Mouse (Mus musculus) natural killer cell, adult 2 months (primary cell): Measurements from ENCODE around the gene Fam19a2.

Experiments used
- DNase-seq, 2 experiments: peaks; one replicate each; pipeline ENCODE4 v3.0.0; 2022; ENCODE audit warnings: low spot score in 2 of 2

Fam19a2 gene

DNA sequence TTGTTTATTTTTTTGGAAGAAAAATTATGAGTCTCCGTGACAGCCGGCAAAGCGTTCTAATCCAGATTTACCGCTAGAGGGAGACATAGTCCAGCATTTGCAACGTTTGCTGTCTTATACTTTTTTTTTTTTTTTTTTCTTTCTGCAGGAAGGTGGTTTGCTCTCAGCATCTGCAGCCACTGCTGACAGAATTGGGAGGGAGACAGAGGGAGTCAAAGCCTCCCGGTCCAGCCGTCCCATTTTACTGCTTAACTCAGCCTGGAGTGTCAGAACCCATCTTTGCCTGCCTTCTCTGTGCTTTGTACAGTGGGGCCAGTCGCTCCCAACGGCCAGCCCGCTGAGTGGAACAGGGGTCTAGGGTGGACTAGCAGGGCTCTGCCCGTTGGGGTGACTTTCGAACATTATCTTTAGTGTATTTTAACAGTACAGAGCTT is at the start of gene Fam19a2:
Fam19a2 (plus strand) TSS at position 121 of the 434 bp plus-strand sequence.
- DNase-seq = peak; percentile 11 to 36

DNA sequence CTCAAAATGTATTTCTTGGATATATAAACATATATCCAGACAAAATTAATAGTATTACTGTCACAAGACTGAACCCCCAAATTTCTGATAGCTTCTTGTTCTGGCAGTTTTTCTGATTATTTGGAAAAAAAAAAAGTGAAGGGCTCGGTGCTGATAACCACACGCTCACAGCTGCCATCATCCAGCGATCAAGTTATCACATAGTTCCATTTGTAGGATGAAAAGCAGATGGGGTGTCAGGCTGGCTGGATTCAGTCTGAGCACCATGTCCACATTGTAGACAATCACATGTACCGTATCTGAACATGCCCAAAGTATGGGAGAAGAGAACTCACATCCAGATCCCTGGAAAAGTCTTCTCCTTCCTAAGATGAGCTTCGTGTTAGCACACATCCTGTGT is 41.0 kb upstream of the Fam19a2 start:
- DNase-seq = no peak

DNA sequence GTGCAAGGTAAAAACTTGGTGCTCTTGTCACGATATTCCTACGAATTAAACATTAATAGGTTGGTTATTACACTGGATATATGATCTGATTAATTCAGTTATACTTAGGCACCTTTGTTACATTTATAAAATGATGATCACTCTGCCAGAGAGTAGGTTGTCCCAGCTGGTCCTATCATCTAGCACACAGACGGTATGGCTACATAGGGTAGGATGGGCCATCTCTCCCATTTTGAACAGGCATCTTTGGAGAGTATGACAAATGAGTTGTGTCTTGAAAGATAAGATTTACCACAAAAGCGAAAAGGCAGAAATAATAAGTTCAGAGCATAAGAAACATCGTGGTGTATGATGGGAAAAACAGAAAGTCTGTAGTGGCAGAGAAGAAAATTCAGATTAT is 34.4 kb upstream of the Fam19a2 start:
- DNase-seq = no peak

DNA sequence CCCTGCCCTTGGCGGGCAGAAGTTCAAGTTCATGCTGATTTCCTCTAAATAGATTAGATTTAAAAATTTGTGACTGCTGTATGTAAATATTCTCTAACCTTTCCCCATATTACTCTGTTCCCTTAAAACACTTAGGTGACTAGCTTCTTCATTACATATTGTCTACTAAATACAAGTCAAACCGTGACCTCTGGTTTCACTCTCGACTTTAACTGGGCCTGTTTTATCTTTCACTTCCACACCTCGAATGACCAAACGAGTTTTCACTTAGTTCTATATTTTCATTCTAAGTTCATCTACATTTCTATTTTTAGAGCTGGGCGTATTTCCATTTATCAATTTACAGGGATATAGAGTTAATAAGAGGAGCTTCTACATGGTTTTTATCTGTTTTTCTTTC is 15.7 kb upstream of the Fam19a2 start:
- no peak for DNase-seq

DNA sequence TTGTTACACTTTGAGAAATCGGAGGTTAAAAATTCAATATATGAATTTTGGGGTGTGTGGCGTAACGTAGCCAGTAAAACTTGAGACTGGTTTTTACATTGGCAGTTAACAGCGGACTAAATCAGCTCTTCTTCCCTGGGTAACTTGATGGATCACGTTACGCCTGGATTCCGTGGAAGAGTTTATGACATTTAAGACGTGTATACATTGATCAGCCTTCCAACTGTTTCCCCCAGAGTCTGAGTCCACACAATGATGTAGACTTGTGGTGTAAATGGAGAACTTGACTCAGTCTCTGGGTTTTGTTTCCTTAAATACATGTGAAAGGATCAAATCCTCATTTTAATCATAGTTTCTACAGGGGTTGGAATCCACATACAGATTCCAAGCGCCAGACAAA is 11.9 kb upstream of the Fam19a2 start:
- DNase-seq = no peak

DNA sequence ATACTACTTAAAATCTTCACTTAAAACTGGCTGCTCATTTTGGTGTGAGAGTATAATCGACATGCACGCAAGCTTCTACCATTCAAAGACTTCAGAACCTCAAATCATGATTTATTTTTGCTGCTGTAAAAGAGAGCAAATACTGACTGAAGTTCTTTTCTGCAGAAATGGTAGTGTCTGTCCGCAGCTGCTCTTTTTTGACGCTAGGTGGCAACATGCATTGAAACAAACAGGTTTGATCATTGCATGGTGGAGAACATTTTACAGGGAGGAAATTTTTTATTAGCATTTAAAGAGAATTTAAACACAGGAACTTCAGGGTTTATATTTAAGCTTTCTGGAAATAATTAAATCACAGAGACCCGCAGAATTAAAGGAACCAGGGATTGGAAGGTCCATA is 9.5 kb upstream of the Fam19a2 start:
- DNase-seq = no peak

DNA sequence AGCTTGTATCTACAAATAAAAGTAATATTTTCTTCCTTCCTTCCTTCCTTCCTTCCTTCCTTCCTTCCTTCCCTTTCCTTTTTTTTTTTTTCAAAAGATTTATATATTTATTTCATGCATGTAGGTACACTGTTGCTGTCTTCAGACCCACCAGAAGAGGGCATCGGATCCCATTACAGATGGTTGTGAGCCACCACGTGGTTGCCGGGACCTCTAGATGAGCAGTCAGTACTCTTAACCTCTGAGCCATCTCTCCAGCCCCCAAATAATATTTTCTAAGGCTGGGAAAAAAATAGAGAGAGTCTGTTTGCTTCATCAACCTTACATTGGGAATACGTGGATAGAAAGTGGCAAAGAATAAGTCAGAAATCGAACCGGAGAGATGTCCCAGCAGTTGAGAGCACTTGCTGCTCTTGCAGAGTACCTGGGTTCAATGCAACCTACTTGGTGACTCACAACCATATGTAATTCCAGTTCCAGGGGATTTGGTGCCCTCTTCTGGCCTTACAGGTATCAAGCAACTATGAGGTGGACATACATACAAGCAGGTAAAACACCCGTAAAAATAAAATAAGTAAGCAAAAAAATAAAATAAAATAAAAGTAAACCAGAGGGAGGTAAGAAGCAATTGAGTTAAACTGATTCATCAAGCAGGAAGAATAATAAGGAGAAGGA is 8.0 kb upstream of the Fam19a2 start:
- no peak for DNase-seq

DNA sequence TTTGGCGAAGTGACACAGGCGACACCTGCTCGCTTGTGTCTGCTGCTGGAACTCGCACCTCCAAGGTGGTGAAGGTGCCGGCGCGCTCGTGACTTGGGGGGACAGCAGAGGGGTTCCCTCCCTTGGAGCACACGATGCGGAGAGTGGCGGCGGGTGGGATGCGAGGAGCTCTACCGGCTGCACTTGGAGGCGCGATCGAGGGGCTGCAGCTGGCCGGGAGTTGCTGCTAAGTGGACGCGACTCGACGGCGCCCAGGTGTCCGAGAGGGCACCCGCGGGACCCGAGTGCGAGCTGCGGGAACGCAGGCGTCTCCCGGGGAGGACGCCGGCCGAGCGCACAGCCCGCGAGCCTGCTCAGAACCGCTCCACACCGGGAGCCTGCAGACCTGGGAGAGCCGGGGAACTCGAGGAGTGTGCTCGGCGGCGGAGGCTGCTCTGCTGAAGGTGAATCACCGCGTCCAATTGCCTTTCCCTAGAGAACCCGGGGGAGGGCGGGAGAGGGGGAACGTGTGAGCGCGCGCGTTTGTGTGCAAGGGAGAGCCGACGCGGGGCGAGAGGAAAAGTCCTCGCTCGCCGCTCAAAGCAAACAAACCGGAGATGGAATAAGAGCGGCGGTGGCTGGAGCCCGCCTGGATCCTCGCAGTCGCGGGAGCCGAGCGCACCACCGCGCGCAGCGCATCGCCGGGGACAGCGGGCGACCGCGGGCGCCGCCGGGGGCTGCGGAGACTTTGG is 830 bp downstream of the Fam19a2 start:
- DNase-seq = no peak

DNA sequence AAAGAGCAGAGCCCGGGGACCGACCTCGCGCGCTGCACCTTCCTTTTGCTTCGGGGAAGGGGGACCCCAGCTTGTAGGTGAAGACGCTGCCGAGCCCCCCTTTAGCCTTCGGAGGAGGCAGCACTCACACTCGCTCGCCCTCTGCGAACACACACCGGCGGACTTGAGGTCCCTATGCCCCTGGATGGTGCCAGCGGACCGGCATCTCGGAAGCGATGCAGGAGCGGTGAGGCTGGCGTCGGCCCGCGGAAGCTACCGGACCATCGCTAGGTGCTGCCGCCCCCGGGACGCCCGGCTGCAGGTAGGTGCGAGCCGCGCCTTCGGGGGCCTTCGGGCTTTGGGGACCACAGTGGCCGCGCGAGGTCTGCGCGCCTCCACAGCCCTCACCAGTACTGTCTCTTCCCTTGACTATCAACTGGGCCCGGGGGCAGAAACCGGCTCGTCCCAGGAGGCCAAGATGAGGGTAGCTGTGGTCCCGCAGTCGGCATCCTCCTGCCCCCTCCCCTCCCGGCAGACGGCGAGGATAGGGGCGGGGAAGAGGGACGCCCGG is 1.5 kb downstream of the Fam19a2 start:
- no peak for DNase-seq

DNA sequence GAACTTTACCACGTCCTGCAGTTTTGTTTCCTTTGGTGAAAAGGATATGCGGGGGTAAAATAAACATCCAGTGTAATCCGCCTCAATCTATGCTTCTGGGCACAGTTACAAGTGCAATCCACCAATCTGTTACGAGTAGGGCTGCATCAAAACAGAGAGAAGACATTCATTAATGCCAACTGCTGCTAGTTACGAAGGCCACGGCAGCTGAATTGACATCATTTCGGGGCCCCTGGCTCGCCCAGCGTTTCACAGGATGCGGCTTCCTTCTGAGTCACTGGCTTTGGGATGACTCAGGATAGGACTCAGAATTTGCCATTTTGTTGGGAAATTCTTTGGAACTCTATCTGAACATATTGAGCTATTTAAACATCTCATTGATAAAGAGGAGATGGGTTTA is 4.8 kb downstream of the Fam19a2 start:
- no peak for DNase-seq

DNA sequence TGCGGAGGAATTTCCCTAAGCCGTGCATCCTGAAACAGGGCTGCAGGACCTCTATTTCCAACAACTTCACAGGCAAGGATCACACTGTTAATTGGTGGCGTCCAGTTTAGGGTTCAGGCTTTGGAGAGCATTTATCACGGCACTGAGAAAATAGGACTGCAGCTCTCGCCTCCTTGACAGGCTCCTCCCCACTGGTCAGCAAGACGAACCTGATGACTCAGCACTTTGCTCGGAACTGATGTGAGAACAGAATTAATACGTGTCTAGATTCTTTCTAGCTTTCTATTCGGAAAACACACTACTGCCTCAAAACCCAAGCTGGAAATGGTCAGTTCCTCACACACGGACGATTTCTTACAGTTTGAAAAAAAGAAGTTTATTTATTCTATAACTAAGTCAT is 10.8 kb downstream of the Fam19a2 start:
- DNase-seq = no peak

DNA sequence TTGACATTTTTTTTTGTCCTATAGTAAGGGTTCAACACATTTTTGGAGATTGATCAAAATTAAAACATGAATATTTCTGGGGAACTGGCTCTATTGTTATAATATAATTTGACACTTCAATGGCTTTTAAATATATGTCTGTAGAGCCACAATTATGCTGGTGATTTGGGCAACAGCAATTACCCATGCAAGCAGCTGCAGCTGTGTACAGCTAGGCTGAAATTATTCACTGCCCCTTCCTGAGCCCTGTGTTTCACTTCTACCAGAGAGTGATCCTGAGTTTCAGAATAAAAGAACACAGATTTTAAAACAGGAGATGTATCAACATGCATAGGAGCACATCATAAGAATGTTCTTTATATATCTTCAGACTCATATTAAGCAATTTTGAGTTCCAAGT is 43.5 kb downstream of the Fam19a2 start:
- DNase-seq = no peak

DNA sequence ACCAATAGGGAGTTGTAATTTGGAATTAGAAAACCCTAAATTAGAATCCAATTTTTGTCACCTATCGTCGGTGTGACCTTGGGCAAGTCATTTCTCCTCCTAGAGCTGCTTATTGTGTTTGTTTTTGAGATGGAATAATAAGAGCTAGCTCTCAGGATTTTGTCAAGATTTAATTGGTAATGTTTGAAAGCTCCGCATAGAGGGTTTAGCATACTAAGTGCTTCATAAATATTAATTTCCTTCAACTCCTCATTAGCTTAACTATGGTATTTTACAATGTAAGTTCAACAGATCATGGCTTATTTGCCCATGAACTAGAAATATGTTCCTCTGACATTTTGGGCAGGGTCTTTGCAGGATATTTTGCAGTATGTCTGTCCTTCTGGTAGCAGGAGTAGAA is 62.5 kb downstream of the Fam19a2 start:
- no peak for DNase-seq

DNA sequence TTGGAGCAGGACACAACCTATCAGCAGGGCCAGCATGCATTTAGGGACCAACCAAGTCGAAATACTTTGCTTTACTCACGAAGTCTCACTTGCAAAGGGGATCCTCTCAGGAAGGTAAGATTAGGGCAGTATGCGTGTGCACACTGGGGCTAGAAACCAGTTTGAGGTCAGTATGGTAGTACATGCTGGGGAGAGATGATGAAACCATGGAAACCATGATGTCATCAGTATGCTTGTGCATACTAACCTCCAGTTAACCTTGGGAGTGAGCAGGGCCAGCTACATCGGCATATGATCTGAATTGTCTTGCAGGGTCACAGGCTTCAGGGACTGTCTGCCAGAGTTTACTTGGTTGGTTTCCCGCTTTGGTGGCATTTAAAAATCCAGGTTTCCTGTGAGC is 77.5 kb downstream of the Fam19a2 start:
- DNase-seq = no peak

DNA sequence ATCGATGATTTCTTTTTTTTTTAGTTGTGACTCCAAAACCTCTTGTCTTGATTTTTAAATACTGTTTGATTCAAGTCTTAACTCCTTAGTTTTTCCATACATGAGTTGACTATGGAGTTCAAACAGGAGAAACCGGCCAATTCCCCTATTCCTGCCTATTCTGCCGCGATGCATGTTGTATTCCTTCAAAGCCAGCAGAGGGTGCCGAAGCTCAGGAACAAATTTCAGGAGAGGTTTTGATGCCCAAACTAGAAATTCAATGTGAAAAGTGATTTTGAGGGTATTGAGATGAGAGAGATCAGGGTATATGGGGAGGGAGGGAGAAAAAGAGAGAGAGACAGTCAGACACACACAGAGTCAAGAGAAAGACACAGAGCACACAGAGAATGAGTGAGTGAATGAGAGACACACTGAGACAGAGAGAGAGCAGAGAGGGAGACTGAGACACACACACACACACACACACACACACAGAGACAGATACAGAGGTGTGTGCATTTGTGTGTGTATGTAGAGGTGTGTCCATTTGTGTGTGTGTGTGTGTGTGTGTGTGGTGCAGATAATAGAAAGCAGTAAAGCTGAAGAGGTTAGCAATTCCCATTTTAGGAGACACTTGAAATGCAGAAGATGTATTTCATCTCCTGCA is 78.9 kb downstream of the Fam19a2 start:
- no peak for DNase-seq

DNA sequence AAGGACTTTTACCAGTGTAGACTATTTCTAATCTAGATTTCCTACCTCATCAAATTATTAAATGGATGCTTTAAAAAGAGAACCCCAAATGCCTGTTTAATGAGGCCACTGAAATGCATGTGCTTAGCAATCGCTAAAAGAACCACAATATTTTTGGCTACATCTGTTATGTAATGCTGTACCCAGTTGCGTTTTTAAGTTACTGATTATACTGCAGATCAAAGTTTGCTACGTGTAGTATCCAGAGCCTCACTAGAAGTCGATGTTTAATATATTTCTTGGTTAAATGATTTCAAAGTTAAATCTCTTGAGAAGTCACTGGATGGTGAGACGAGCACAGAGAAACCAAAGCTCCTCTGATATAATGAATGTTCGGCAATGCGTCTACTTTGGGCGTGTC is 82.5 kb downstream of the Fam19a2 start:
- no peak for DNase-seq

DNA sequence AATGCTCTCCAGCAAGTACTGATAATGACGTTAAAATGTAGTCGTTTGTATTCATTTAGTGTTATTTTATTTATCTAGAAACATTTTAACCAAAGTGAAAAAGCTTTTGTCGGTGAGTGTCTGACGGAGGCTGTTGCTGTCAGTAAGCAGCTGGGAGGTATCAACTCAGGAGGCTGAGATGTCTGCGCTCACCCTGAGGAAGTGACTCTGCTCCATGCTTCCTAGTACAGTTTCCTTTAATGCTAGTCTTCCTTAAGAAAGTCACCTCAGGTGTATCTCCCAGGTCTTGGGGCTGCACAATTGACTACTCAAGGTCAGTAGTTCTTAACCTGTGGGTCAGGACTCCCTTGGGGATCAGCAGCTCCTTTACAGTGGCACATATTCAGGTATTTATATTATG is 89.9 kb downstream of the Fam19a2 start:
- no peak for DNase-seq

DNA sequence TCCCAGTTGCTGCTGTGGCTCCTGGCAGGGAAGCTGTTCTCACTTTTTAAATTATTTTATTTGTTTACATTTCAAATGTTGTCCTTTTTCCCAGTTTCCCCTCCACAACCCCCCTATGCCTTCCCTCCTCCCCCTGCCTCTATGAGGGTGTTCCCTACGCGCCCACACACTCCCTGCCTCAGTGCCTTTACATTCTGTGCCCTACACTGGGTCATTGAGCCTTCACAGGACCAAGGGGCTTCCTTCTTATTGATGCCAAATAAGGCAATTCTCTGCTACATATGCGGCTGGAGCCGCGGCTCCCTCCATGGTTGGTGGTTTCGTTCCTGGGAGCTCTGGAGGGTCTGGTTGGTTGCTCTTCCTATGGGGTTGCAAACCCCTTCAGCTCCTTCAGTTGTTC is 93.2 kb downstream of the Fam19a2 start:
- DNase-seq = no peak

DNA sequence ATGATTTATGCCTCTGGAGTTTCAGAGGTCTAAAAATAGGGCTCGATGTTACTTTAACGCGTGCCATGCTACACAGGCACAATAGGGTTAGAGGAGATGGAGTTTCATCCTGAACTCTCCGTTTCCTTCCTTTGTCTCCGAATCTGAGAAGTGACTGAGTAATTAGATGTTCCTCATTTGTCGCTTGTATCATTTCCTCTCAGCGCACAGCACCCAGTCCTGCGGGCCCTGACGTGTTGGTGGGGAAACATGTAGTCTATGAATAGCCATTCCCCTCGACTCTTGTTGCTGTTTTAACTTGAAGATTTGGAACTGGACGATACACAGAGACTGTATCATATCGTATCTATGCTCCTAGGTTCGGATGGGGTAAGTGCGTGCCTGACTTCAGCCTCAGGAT is 96.7 kb downstream of the Fam19a2 start:
- DNase-seq = no peak

DNA sequence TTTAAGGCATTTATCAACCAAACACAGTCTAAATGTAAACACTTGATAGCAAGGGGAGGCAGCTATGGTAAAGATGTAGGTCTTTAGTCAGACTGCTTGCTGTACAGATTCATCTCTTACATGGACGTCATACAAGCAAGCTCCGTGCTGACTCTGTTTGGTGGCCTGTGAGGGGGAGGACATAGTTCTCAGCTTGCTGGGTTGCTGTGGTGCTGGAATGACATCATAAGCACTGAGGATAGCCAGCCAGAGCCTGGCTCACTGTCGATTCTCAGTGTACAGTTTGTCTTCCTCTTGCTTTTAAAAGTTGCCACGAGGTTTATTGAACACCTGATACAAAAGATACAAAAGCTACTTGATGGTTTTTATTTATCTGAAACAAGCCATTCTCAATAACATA is 100.8 kb downstream of the Fam19a2 start:
- DNase-seq = no peak

DNA sequence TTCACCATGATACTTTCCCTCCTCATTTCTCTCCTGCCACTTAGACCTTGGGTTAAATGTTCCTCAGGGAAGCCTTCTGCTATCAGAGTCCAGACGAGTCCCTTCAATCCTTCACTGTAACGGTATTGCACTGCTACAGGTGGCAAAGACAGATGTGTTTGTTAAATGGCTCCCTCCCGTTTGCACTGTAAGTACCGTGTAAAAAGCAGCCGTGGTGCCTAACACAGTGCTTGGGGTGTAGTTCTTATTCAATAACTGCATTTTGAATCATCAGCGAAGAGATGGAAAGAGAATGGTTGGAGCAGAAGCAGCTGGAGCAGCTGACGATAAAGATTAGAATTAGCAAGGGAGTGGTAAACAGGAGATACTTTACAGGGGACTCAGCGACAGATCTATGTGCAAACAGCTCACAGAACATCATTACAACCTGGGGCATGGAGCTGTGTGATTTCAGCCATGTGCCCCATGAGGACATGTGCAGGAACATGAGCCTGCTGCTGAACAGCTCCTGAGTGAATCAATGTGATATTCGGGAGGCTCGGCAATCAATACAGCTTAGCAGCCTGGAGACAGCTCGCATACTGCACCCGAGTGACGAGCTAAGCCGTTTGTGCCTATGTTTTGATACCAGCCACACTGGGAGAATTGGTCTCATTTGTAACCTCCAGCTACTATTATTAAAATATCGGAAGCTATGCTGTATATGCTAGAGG is 103.5 kb downstream of the Fam19a2 start:
- no peak for DNase-seq

DNA sequence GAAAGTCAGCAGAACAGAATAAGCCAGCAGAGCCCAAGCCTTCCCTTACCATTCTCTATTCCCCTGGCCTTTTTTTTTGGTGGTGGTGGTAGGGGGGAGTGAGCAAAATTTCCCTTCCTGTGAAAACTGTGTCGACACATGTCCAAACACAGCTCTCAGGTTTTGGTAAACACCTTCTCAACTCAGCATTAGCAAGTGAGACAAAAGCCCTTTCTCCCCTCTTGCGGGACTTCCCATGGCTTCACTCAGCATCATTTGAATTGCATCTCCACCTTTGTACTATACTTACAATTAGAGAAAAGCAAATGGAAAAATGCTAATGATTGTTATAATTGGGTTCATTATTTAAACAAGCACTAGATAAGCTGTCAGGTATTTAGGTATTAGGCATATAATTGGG is 119.5 kb downstream of the Fam19a2 start:
- DNase-seq = no peak
